Comparison of ENCODE assay signal across 14 mouse cellular contexts in genomic region chr10:17559980-17560379, GRCm38 (mm10).
DNase-seq lines count a peak whose midpoint lies in the region; ATAC-seq and TF ChIP-seq lines count a peak whose summit lies in the region.
"Had no signal": no experiment of that assay in that cellular context is flagged by ENCODE, and none has a peak within 500 bp of the region (broad histone marks: within the 10 kb centered on the region; RNA-seq: fewer than 3 reads in every experiment).

No protein-coding gene starts in this region.

- no peaks in the 10 kb centered on the region for H3K27me3 ChIP-seq in forebrain, embryonic 10.5 days (ENCODE audit: poor library complexity, severe bottlenecking)
- H3K27me3 ChIP-seq in forebrain, embryonic 12.5 days, result no peaks in the 10 kb centered on the region
- no peaks in the 10 kb centered on the region for H3K27me3 ChIP-seq in kidney, postnatal 0 days (ENCODE audit: insufficient read depth, low read length)
- no peaks in the 10 kb centered on the region for H3K27me3 ChIP-seq in kidney, adult 2 months (replicated peaks; ENCODE audit: control insufficient read depth, insufficient read depth, low read length)
- no peaks in the 10 kb centered on the region for H3K27me3 ChIP-seq in heart, embryonic 16.5 days (ENCODE audit: control insufficient read depth, insufficient read depth, low read length)
- H3K27me3 ChIP-seq: Patski had no signal

- ATAC-seq in forebrain, embryonic 12.5 days (ENCODE audit: low FRiP score), result no peak
- no peak for ATAC-seq in kidney, postnatal 0 days (replicated peaks; ENCODE audit: low FRiP score, low read depth)
- ATAC-seq in heart, embryonic 16.5 days (replicated peaks; ENCODE audit: extremely low read depth, insufficient read depth, low FRiP score), result no peak
- no peak for ATAC-seq in CD4-positive, CD25-positive, alpha-beta regulatory T cell, adult 4 months
- ATAC-seq: Patski had no signal

- no peak for TF ChIP-seq CTCF in kidney, postnatal 0 days (IDR thresholded peaks at IDR 0.05; ENCODE audit: low read depth)
- no peak for TF ChIP-seq CTCF in kidney, adult 2 months (conservative IDR thresholded peaks at IDR 0.05; ENCODE audit: insufficient read depth, insufficient read length, low read depth, low read length)

- H3K4me2 ChIP-seq in forebrain, embryonic 12.5 days, result no peak overlapping the region
- no peak overlapping the region for H3K4me2 ChIP-seq in kidney, postnatal 0 days (ENCODE audit: low read length)
- no peak overlapping the region for H3K4me2 ChIP-seq in heart, embryonic 16.5 days (ENCODE audit: low read depth, low read length)
- H3K4me2 ChIP-seq: midbrain, embryonic 11.5 days had no signal

- H3K9me3 ChIP-seq in forebrain, embryonic 10.5 days, result no peaks in the 10 kb centered on the region
- H3K9me3 ChIP-seq in forebrain, embryonic 12.5 days, result no peaks in the 10 kb centered on the region
- no peaks in the 10 kb centered on the region for H3K9me3 ChIP-seq in kidney, postnatal 0 days (replicated peaks; ENCODE audit: low read length)
- no peaks in the 10 kb centered on the region for H3K9me3 ChIP-seq in heart, embryonic 16.5 days (replicated peaks; ENCODE audit: control insufficient read depth, low read length)

- TF ChIP-seq POLR2A in kidney, adult 2 months (IDR thresholded peaks at IDR 0.05; ENCODE audit: low read depth, low read length), result no peak

- H3K9ac ChIP-seq in forebrain, embryonic 12.5 days, result no peak overlapping the region
- no peak overlapping the region for H3K9ac ChIP-seq in kidney, postnatal 0 days (ENCODE audit: low read depth, low read length)
- no peak overlapping the region for H3K9ac ChIP-seq in heart, embryonic 16.5 days (ENCODE audit: low read length)

- no peaks in the 10 kb centered on the region for H3K36me3 ChIP-seq in forebrain, embryonic 10.5 days (replicated peaks)
- H3K36me3 ChIP-seq in forebrain, embryonic 12.5 days (replicated peaks), result no peaks in the 10 kb centered on the region
- H3K36me3 ChIP-seq in kidney, postnatal 0 days (ENCODE audit: insufficient read depth, low read length), result no peaks in the 10 kb centered on the region
- H3K36me3 ChIP-seq in kidney, adult 2 months (ENCODE audit: control insufficient read depth, insufficient read depth, low read length), result no peaks in the 10 kb centered on the region
- no peaks in the 10 kb centered on the region for H3K36me3 ChIP-seq in heart, embryonic 16.5 days (ENCODE audit: control insufficient read depth, insufficient read depth)

- 25% methylated on average over 3 of the region's 3 CpGs for WGBS in forebrain, embryonic 10.5 days
- 22% methylated on average over 3 of the region's 3 CpGs for WGBS in forebrain, embryonic 12.5 days
- WGBS in kidney, postnatal 0 days, result 59% methylated on average over 3 of the region's 3 CpGs
- WGBS in kidney, adult 2 months, result 52% methylated on average over 3 of the region's 3 CpGs
- WGBS in heart, embryonic 16.5 days, result 43% methylated on average over 3 of the region's 3 CpGs

- no peak overlapping the region for H3K4me3 ChIP-seq in forebrain, embryonic 10.5 days
- H3K4me3 ChIP-seq in forebrain, embryonic 12.5 days (replicated peaks), result no peak overlapping the region
- no peak overlapping the region for H3K4me3 ChIP-seq in kidney, postnatal 0 days (replicated peaks; ENCODE audit: low read depth, low read length)
- no peak overlapping the region for H3K4me3 ChIP-seq in kidney, adult 2 months (ENCODE audit: insufficient read depth, low read depth, low read length)
- H3K4me3 ChIP-seq in heart, embryonic 16.5 days (ENCODE audit: low read length), result no peak overlapping the region

- no peak for DNase-seq in forebrain, embryonic 10.5 days (ENCODE audit: extremely low spot score, low spot score)
- DNase-seq in kidney, postnatal 0 days (ENCODE audit: low spot score), result peak; percentile 50
- DNase-seq in kidney, adult 2 months, result no peak
- peak; percentile 30 for DNase-seq in A20 (ENCODE audit: low read depth, low spot score)
- no peak for DNase-seq in c-Kit-positive CD71-positive TER-119-positive erythroid progenitor cells, embryonic 14.5 days (ENCODE audit: low spot score)
- DNase-seq: cerebellum, postnatal 10 days; layer of hippocampus, adult 9-11 months; right cerebral cortex, postnatal 4 days; thymus, postnatal 14 days had no signal

- H3K4me1 ChIP-seq in forebrain, embryonic 10.5 days, result peaks cover 40% of the 10 kb centered on the region
- H3K4me1 ChIP-seq in forebrain, embryonic 12.5 days, result peaks cover 13% of the 10 kb centered on the region; the same call in 1 of the 2 replicates
- H3K4me1 ChIP-seq in kidney, postnatal 0 days (replicated peaks; ENCODE audit: insufficient read depth, low read length), result peaks cover 21% of the 10 kb centered on the region
- no peaks in the 10 kb centered on the region for H3K4me1 ChIP-seq in kidney, adult 2 months (ENCODE audit: control insufficient read depth, insufficient read depth, low read length)
- H3K4me1 ChIP-seq in heart, embryonic 16.5 days (ENCODE audit: control insufficient read depth, insufficient read depth, low read length), result peaks cover 16% of the 10 kb centered on the region

- peak overlapping the region; percentile 66 for H3K27ac ChIP-seq in forebrain, embryonic 10.5 days
- H3K27ac ChIP-seq in forebrain, embryonic 12.5 days, result no peak overlapping the region
- peak overlapping the region; percentile 57 for H3K27ac ChIP-seq in kidney, postnatal 0 days
- no peak overlapping the region for H3K27ac ChIP-seq in kidney, adult 2 months (ENCODE audit: insufficient read depth, low read depth, low read length)
- peak overlapping the region; percentile 60 for H3K27ac ChIP-seq in heart, embryonic 16.5 days (ENCODE audit: low read length)

Comparison
In these comparisons a context has a peak if more than half of its experiments do, and no peak if none do; other contexts are left out.
1. DNase-seq: peak in kidney, postnatal 0 days (single experiment) and A20 (single experiment); none in forebrain, embryonic 10.5 days (single experiment), kidney, adult 2 months (single experiment) and c-Kit-positive CD71-positive TER-119-positive erythroid progenitor cells, embryonic 14.5 days (single experiment).
2. H3K27ac ChIP-seq: peak in forebrain, embryonic 10.5 days (single experiment), kidney, postnatal 0 days (single experiment) and heart, embryonic 16.5 days (single experiment); none in forebrain, embryonic 12.5 days (single experiment) and kidney, adult 2 months (single experiment).